Mouse (Mus musculus): Measurements from ENCODE around the gene Rsbn1l.

DNA sequence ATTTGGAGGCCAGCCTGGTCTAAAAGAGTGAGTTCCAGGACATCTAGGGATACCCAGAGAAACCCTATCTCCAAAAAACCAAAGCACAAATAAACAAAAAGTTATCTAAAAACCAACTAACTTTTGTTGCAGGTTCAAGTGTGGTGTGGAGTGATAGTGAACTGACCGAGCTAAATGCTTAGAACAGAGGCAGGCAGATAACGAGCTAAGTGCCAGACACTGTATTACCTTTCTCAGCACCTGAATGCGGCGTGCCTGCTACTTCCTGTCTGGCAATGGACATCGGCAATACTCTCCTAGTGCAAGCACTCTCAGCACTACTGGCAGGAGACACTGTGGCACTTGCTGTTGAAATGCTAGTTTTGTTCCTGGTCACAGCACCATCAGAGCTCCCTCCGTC lies 41.4 kb upstream of the Rsbn1l start:
- no peak for TF ChIP-seq MXI1 (IDR thresholded peaks at IDR 0.05; ENCODE audit: low read depth, low read length)
- TF ChIP-seq EP300 (IDR thresholded peaks at IDR 0.05; ENCODE audit: low read length) = no peak
- no peak for TF ChIP-seq E2F4 (IDR thresholded peaks at IDR 0.05; ENCODE audit: insufficient replicate concordance, low read depth, low read length)

Data from CH12.LX (cell line).